Mouse (Mus musculus): Measurements from ENCODE around the gene Il2ra. TPM values are rescaled to one million over a fixed set of nuclear protein-coding genes. Genes with fewer than 3 reads are reported as not detected.
A peak's percentile ranks its signal among the peaks of the same experiment; 100 is the strongest.

Il2ra gene
- polyA plus RNA-seq, 1 experiment from 2014 or later, result 0.23 TPM

GRCm38 (mm10) chr2:11645297-11645696 is 2.7 kb downstream of the Il2ra start:
- WGBS (ENCODE audit: insufficient replicate concordance), result 73% methylated on average over 2 of the region's 2 CpGs
- Histone ChIP-seq H3K4me3 (ENCODE audit: low read depth, low read length) (no peak overlapping the region), H3K9me3 (ENCODE audit: low read length) (no peaks in the 10 kb centered on the region), H3K4me2 (ENCODE audit: low read depth, low read length) (no peak overlapping the region), H3K27ac (ENCODE audit: low read depth) (no peak overlapping the region), H3K36me3 (replicated peaks; ENCODE audit: insufficient read depth, low read length) (no peaks in the 10 kb centered on the region), H3K27me3 (ENCODE audit: insufficient read depth, low read length) (no peaks in the 10 kb centered on the region), H3K4me1 (ENCODE audit: insufficient read depth) (no peaks in the 10 kb centered on the region), H3K9ac (replicated peaks) (no peak overlapping the region)
- no peak for ATAC-seq
- DNase-seq, result no peak
- no peak for TF ChIP-seq EP300 (IDR thresholded peaks at IDR 0.05; ENCODE audit: low read depth)
- no peak for TF ChIP-seq CTCF (IDR thresholded peaks at IDR 0.05; ENCODE audit: low read depth)

- DNase-seq, result no peak
- no peak overlapping the region for H3K4me3 ChIP-seq (ENCODE audit: low read depth, low read length)
- no peaks in the 10 kb centered on the region; the same call in 1 of the 2 replicates for H3K4me1 ChIP-seq (ENCODE audit: insufficient read depth)
- 49% methylated on average over 3 of the region's 3 CpGs for WGBS (ENCODE audit: insufficient replicate concordance)
- no peak for ATAC-seq
- H3K27me3 ChIP-seq (ENCODE audit: insufficient read depth, low read length), result no peaks in the 10 kb centered on the region
- no peaks in the 10 kb centered on the region for H3K9me3 ChIP-seq (ENCODE audit: low read length)
- H3K27ac ChIP-seq (ENCODE audit: low read depth), result no peak overlapping the region
- no peak overlapping the region for H3K4me2 ChIP-seq (ENCODE audit: low read depth, low read length)
- H3K36me3 ChIP-seq (replicated peaks; ENCODE audit: insufficient read depth, low read length), result no peaks in the 10 kb centered on the region
- TF ChIP-seq EP300 (IDR thresholded peaks at IDR 0.05; ENCODE audit: low read depth) (no peak), CTCF (IDR thresholded peaks at IDR 0.05; ENCODE audit: low read depth) (no peak)
- H3K9ac ChIP-seq (replicated peaks), result no peak overlapping the region
Observed at GRCm38 (mm10) chr2:11651476-11651875, 8.9 kb downstream of the Il2ra start.

DNA sequence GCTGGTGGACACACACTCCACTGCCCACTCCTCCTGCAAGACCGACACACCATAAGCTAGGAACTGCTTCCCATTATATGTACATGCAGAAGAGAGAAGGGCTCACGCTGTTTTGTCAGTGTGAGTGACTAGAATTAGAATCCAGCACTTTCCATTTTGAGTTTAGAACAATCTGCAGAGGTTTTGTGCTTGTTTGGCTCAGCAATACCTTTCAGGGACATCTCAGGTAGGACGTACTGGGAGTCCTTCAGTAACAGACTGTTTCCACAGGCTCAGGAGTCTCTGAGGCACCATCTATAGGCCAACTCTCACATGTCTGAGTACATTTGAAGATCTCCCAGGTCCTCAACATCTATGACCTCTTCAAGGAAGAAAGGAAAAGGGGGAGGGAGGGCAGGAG is 9.6 kb downstream of the Il2ra start:
- no peak for ATAC-seq
- DNase-seq, result no peak
- no peak overlapping the region for H3K27ac ChIP-seq (ENCODE audit: low read depth)
- H3K9ac ChIP-seq (replicated peaks), result no peak overlapping the region
- TF ChIP-seq EP300 (IDR thresholded peaks at IDR 0.05; ENCODE audit: low read depth) (no peak), CTCF (IDR thresholded peaks at IDR 0.05; ENCODE audit: low read depth) (no peak)
- H3K4me1 ChIP-seq (ENCODE audit: insufficient read depth), result no peaks in the 10 kb centered on the region; the same call in 1 of the 2 replicates
- no peak overlapping the region for H3K4me2 ChIP-seq (ENCODE audit: low read depth, low read length)
- WGBS (ENCODE audit: insufficient replicate concordance), result 73% methylated on average over 3 of the region's 3 CpGs
- no peaks in the 10 kb centered on the region for H3K36me3 ChIP-seq (replicated peaks; ENCODE audit: insufficient read depth, low read length)
- H3K9me3 ChIP-seq (ENCODE audit: low read length), result no peaks in the 10 kb centered on the region
- no peaks in the 10 kb centered on the region for H3K27me3 ChIP-seq (ENCODE audit: insufficient read depth, low read length)
- no peak overlapping the region for H3K4me3 ChIP-seq (ENCODE audit: low read depth, low read length)

DNA sequence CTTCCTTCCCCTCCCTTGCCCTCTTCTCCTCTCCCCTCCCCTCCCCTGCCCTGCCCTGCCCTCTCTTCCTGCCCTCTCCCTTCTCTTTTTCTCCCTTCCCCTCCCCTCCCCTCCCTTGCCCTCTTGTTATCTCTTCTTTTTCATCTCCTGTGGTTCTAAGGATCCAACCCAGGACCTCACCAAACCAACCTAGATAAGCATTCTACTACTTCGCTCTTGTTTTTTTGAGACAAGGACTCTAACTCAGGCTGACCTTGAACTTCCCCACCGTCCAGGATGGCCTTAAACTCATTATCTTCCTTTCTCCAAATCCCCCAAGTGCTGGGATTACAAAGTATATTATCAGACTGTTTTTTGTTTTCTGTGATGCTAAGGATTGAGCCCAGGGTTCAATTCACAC is 10.2 kb downstream of the Il2ra start:
- Histone ChIP-seq H3K27me3 (ENCODE audit: insufficient read depth, low read length) (no peaks in the 10 kb centered on the region), H3K4me3 (ENCODE audit: low read depth, low read length) (no peak overlapping the region), H3K9me3 (ENCODE audit: low read length) (no peaks in the 10 kb centered on the region), H3K36me3 (replicated peaks; ENCODE audit: insufficient read depth, low read length) (no peaks in the 10 kb centered on the region), H3K27ac (ENCODE audit: low read depth) (no peak overlapping the region), H3K4me1 (ENCODE audit: insufficient read depth) (no peaks in the 10 kb centered on the region; the same call in 1 of the 2 replicates), H3K9ac (replicated peaks) (no peak overlapping the region), H3K4me2 (ENCODE audit: low read depth, low read length) (no peak overlapping the region)
- DNase-seq, result no peak
- TF ChIP-seq CTCF (IDR thresholded peaks at IDR 0.05; ENCODE audit: low read depth) (no peak), EP300 (IDR thresholded peaks at IDR 0.05; ENCODE audit: low read depth) (no peak)
- 25% methylated on average over 2 of the region's 2 CpGs for WGBS (ENCODE audit: insufficient replicate concordance)
- no peak for ATAC-seq

- peak overlapping the region; percentile 34; the same call in 1 of the 2 replicates for H3K27ac ChIP-seq (ENCODE audit: low read depth)
- no peaks in the 10 kb centered on the region; the same call in 1 of the 2 replicates for H3K4me1 ChIP-seq (ENCODE audit: insufficient read depth)
- H3K9me3 ChIP-seq (ENCODE audit: low read length), result no peaks in the 10 kb centered on the region
- no peaks in the 10 kb centered on the region for H3K36me3 ChIP-seq (replicated peaks; ENCODE audit: insufficient read depth, low read length)
- H3K9ac ChIP-seq (replicated peaks), result no peak overlapping the region
- ATAC-seq (no peak), DNase-seq (no peak)
- 18% methylated on average over 6 of the region's 6 CpGs for WGBS (ENCODE audit: insufficient replicate concordance)
- no peak for TF ChIP-seq CTCF (IDR thresholded peaks at IDR 0.05; ENCODE audit: low read depth)
- no peak for TF ChIP-seq EP300 (IDR thresholded peaks at IDR 0.05; ENCODE audit: low read depth)
- no peak overlapping the region for H3K4me2 ChIP-seq (ENCODE audit: low read depth, low read length)
- no peak overlapping the region for H3K4me3 ChIP-seq (ENCODE audit: low read depth, low read length)
- H3K27me3 ChIP-seq (ENCODE audit: insufficient read depth, low read length), result no peaks in the 10 kb centered on the region
Observed at GRCm38 (mm10) chr2:11653330-11653729, 10.7 kb downstream of the Il2ra start.

DNA sequence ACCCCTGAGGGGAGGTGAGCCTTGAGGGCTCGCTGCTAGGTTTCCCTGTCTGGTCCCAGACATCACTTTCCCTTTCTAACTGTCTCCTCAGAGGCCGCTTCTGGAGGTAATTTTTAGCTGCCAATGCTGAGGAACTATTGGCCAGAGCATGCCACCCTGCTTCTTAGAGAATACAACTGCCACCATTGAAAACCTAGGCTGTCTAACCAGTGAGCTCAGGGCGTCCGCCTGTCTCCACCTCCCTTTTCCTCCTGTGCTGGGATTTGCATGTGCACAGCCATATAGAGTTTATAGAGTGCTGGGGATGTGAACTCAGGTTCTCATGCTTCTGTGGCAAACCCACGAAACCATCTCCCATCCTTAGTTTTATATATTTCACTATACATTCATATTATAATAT is 11.2 kb downstream of the Il2ra start:
- Histone ChIP-seq H3K27me3 (ENCODE audit: insufficient read depth, low read length) (no peaks in the 10 kb centered on the region), H3K4me3 (ENCODE audit: low read depth, low read length) (no peak overlapping the region), H3K9me3 (ENCODE audit: low read length) (no peaks in the 10 kb centered on the region), H3K4me1 (ENCODE audit: insufficient read depth) (no peaks in the 10 kb centered on the region; the same call in 1 of the 2 replicates), H3K36me3 (replicated peaks; ENCODE audit: insufficient read depth, low read length) (no peaks in the 10 kb centered on the region), H3K27ac (ENCODE audit: low read depth) (peak overlapping the region; percentile 34; the same call in 1 of the 2 replicates), H3K9ac (replicated peaks) (no peak overlapping the region), H3K4me2 (ENCODE audit: low read depth, low read length) (no peak overlapping the region)
- 60% methylated on average over 5 of the region's 5 CpGs for WGBS (ENCODE audit: insufficient replicate concordance)
- ATAC-seq, result no peak
- no peak for TF ChIP-seq CTCF (IDR thresholded peaks at IDR 0.05; ENCODE audit: low read depth)
- TF ChIP-seq EP300 (IDR thresholded peaks at IDR 0.05; ENCODE audit: low read depth), result no peak
- no peak for DNase-seq
